Comparison of ENCODE assay signal across 10 mouse cellular contexts in the genomic region with DNA sequence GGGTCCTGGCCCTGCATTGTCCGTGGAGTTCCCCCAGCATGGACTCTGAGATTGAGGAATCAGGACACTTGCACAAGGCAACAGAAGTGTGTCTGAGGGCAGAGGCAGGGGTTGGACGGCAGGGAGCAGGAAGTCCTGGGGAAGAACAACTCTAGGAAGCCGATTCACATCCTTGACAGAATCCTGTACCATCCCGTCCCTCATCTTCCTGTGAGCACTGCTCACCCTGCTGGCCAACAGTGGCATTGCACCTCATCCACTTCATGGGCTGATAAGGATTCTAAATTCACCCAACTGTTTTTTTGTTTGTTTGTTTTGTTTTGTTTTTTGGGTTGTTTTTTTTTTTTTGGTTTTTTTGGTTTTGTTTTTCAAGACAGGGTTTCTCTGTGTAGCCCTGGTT. TPM values are rescaled to one million over a fixed set of nuclear protein-coding genes. Genes with fewer than 3 reads are reported as not detected.
DNase-seq lines count a peak whose midpoint lies in the region; ATAC-seq and TF ChIP-seq lines count a peak whose summit lies in the region.
"Had no signal": no experiment of that assay in that cellular context is flagged by ENCODE, and none has a peak within 500 bp of the region (broad histone marks: within the 10 kb centered on the region; RNA-seq: fewer than 3 reads in every experiment).

No protein-coding gene starts in this region.

- ATAC-seq in forebrain, embryonic 13.5 days: no peak
- peak; percentile 57; the same call in 1 of the 2 replicates for ATAC-seq in midbrain, embryonic 13.5 days
- ATAC-seq: Patski had no signal

- WGBS in forebrain, embryonic 10.5 days: 21% methylated on average over 4 of the region's 4 CpGs
- 23% methylated on average over 4 of the region's 4 CpGs for WGBS in forebrain, embryonic 13.5 days
- WGBS in midbrain, embryonic 13.5 days: 26% methylated on average over 4 of the region's 4 CpGs

- 0 out of 2 replicates have a peak, but pooled peaks cover under 1% of the 10 kb centered on the region for H3K27me3 ChIP-seq in forebrain, embryonic 10.5 days (ENCODE audit: poor library complexity, severe bottlenecking)
- H3K27me3 ChIP-seq in forebrain, embryonic 13.5 days: no peaks in the 10 kb centered on the region
- no peaks in the 10 kb centered on the region for H3K27me3 ChIP-seq in midbrain, embryonic 13.5 days
- H3K27me3 ChIP-seq: Patski had no signal

- TF ChIP-seq POLR2A in cortical plate, adult 2 months (IDR thresholded peaks at IDR 0.05; ENCODE audit: extremely low read depth, insufficient read depth, low read length): no peak

- H3K4me2 ChIP-seq in forebrain, embryonic 13.5 days: no peak overlapping the region
- H3K4me2 ChIP-seq in midbrain, embryonic 13.5 days (replicated peaks): no peak overlapping the region
- H3K4me2 ChIP-seq: midbrain, embryonic 12.5 days had no signal

- peaks cover 5% of the 10 kb centered on the region for H3K4me1 ChIP-seq in forebrain, embryonic 10.5 days
- no peaks in the 10 kb centered on the region for H3K4me1 ChIP-seq in forebrain, embryonic 13.5 days
- no peaks in the 10 kb centered on the region for H3K4me1 ChIP-seq in cortical plate, adult 2 months (ENCODE audit: control insufficient read depth, insufficient read depth, low read length)
- H3K4me1 ChIP-seq in midbrain, embryonic 13.5 days (replicated peaks): no peaks in the 10 kb centered on the region

- TF ChIP-seq CTCF in cortical plate, adult 2 months (IDR thresholded peaks at IDR 0.05; ENCODE audit: extremely low read depth, insufficient read depth, low read length): peak; percentile 98

- H3K27ac ChIP-seq in forebrain, embryonic 10.5 days: no peak overlapping the region
- no peak overlapping the region for H3K27ac ChIP-seq in forebrain, embryonic 13.5 days
- no peak overlapping the region for H3K27ac ChIP-seq in cortical plate, adult 2 months (ENCODE audit: insufficient read depth, low read length)
- H3K27ac ChIP-seq in midbrain, embryonic 13.5 days: no peak overlapping the region
- H3K27ac ChIP-seq: midbrain, embryonic 12.5 days had no signal

- DNase-seq in forebrain, embryonic 10.5 days (ENCODE audit: extremely low spot score, low spot score): peak; percentile 74
- peak; percentile 85 for DNase-seq in adipocyte (ENCODE audit: low spot score)
- peak; percentile 73 to 87 for DNase-seq in heart, postnatal 36 days
- DNase-seq in left cerebral cortex, adult 18-20 months (ENCODE audit: low spot score in 2 of 2): peak; percentile 78 to 89
- DNase-seq in spleen, postnatal 4 days (ENCODE audit: low spot score in 2 of 2): peak; percentile 68 to 88

- H3K9ac ChIP-seq in forebrain, embryonic 13.5 days: no peak overlapping the region
- H3K9ac ChIP-seq in midbrain, embryonic 13.5 days (replicated peaks): no peak overlapping the region
- H3K9ac ChIP-seq: midbrain, embryonic 12.5 days had no signal

- no peak overlapping the region for H3K4me3 ChIP-seq in forebrain, embryonic 10.5 days
- no peak overlapping the region for H3K4me3 ChIP-seq in forebrain, embryonic 13.5 days
- H3K4me3 ChIP-seq in cortical plate, adult 2 months (ENCODE audit: insufficient read depth, low read length): no peak overlapping the region
- no peak overlapping the region for H3K4me3 ChIP-seq in midbrain, embryonic 13.5 days (replicated peaks)
- H3K4me3 ChIP-seq: midbrain, embryonic 12.5 days had no signal

- H3K36me3 ChIP-seq in forebrain, embryonic 10.5 days (replicated peaks): no peaks in the 10 kb centered on the region
- H3K36me3 ChIP-seq in forebrain, embryonic 13.5 days (ENCODE audit: poor library complexity, severe bottlenecking): no peaks in the 10 kb centered on the region
- H3K36me3 ChIP-seq in midbrain, embryonic 13.5 days: no peaks in the 10 kb centered on the region
- H3K36me3 ChIP-seq: midbrain, embryonic 12.5 days had no signal

- H3K9me3 ChIP-seq in forebrain, embryonic 10.5 days: no peaks in the 10 kb centered on the region
- H3K9me3 ChIP-seq in forebrain, embryonic 13.5 days (replicated peaks): no peaks in the 10 kb centered on the region
- no peaks in the 10 kb centered on the region for H3K9me3 ChIP-seq in midbrain, embryonic 13.5 days
- H3K9me3 ChIP-seq: midbrain, embryonic 12.5 days had no signal

- intact Hi-C loops in heart, postnatal 36 days (cut with DNase I): loop anchor here (1.0 to 2.0 kb wide), 4 partner anchors 100 to 432 kb away; no protein-coding TSS in a partner anchor

RNA-seq across cellular contexts. Expression of gene Lamc3, which starts 28.0 kb away (rescaled TPM):
- polyA plus RNA-seq in forebrain, embryonic 10.5 days (2016; fragmentation: Nextera tagmentation; extraction: Ambion mirVana): 4.9 and 6.8 TPM in 2 replicates
- 3.2 and 3.3 TPM in 2 replicates for polyA plus RNA-seq in forebrain, embryonic 13.5 days (2015; fragmentation: Nextera tagmentation; extraction: Ambion mirVana)
- 3.9 and 4.3 TPM in 2 replicates for polyA plus RNA-seq in cortical plate, adult 2 months (2012; rRNA removed)
- 1 to 10 TPM in 1 of 2 experiments, under 1 TPM in 1; 0.67 to 1.0 TPM for total RNA-seq in heart, postnatal 36 days (2021)
- total RNA-seq in left cerebral cortex, adult 18-20 months (2021): 1 to 10 TPM; 5.7 to 7.9 TPM
- 5.5 and 6.8 TPM in 2 replicates for polyA plus RNA-seq in midbrain, embryonic 13.5 days (2015; fragmentation: Nextera tagmentation; extraction: Ambion mirVana)

RNA-seq across cellular contexts. Expression of gene Aif1l, which starts 34.8 kb away (rescaled TPM):
- 84.7 and 85.6 TPM in 2 replicates for polyA plus RNA-seq in forebrain, embryonic 10.5 days (2016; fragmentation: Nextera tagmentation; extraction: Ambion mirVana)
- 68.7 and 74.8 TPM in 2 replicates for polyA plus RNA-seq in forebrain, embryonic 13.5 days (2015; fragmentation: Nextera tagmentation; extraction: Ambion mirVana)
- polyA plus RNA-seq in cortical plate, adult 2 months (2012; rRNA removed): 7.5 and 10.1 TPM in 2 replicates
- 1 to 10 TPM; 1.6 to 3.2 TPM for total RNA-seq in heart, postnatal 36 days (2021)
- 1 to 10 TPM; 4.8 to 5.2 TPM for total RNA-seq in left cerebral cortex, adult 18-20 months (2021)
- 32.1 and 32.6 TPM in 2 replicates for polyA plus RNA-seq in midbrain, embryonic 13.5 days (2015; fragmentation: Nextera tagmentation; extraction: Ambion mirVana)

RNA-seq across cellular contexts. Expression of gene Nup214, which starts 59.1 kb away (rescaled TPM):
- polyA plus RNA-seq in forebrain, embryonic 10.5 days (2016; fragmentation: Nextera tagmentation; extraction: Ambion mirVana): 110 and 111 TPM in 2 replicates
- 101 and 103 TPM in 2 replicates for polyA plus RNA-seq in forebrain, embryonic 13.5 days (2015; fragmentation: Nextera tagmentation; extraction: Ambion mirVana)
- 34.1 and 41.9 TPM in 2 replicates for polyA plus RNA-seq in cortical plate, adult 2 months (2012; rRNA removed)
- total RNA-seq in heart, postnatal 36 days (2021): 10 to 100 TPM; 33.4 to 34.5 TPM
- total RNA-seq in left cerebral cortex, adult 18-20 months (2021): 10 to 100 TPM; 54.4 to 56.3 TPM
- 84.5 and 91.4 TPM in 2 replicates for polyA plus RNA-seq in midbrain, embryonic 13.5 days (2015; fragmentation: Nextera tagmentation; extraction: Ambion mirVana)
